Mouse (Mus musculus): ENCODE measurements at regions not wholly inside any gene's neighbourhood (a gene's known extent, or its start where the extent isn't known, plus 50 kb on each side); places are given as distances from the start of the nearest gene placed in this dataset.

GRCm38 (mm10) chr1:101367936-101368335 is 1595.4 kb downstream of the Cntnap5b start:
- DNase-seq, result no peak

- peak; percentile 70 for DNase-seq
Measured at GRCm38 (mm10) chr1:101386294-101386693, 1613.7 kb downstream of the Cntnap5b start.
